Mouse (Mus musculus): Measurements from ENCODE around the gene E330009J07Rik.

E330009J07Rik gene

GRCm38 (mm10) chr6:40436047-40436483 lies at the start of gene E330009J07Rik:
Gene E330009J07Rik, minus strand, starts transcription at chr6:40436135.
- DNase-seq (ENCODE audit: low spot score in 2 of 2) = peak; percentile 58 to 73

- no peak for DNase-seq (ENCODE audit: low spot score in 2 of 2)
Observed at GRCm38 (mm10) chr6:40482318-40482717, 46.4 kb upstream of the E330009J07Rik start.

- no peak for DNase-seq (ENCODE audit: low spot score in 2 of 2)
Observed at GRCm38 (mm10) chr6:40479705-40480104, 43.8 kb upstream of the E330009J07Rik start.

DNA sequence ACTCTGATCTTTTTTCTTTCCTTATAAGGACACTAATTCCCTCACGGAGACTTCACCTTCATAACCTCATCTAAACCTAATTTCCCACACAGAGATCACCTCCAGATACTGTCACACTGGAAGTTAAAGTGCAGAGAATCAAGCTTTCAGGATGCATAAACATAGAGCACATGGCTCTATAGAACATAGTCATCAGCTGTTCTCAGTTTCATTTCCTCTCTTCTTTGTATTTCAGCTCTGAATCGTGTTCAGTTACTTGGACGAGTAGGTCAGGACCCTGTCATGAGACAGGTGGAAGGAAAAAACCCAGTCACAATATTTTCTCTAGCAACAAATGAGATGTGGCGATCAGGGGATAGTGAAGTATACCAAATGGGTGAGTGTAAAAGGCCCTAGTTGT lies 40.2 kb upstream of the E330009J07Rik start:
- DNase-seq (ENCODE audit: low spot score in 2 of 2) = no peak

GRCm38 (mm10) chr6:40471720-40472010 lies 35.7 kb upstream of the E330009J07Rik start:
- DNase-seq (ENCODE audit: low spot score in 2 of 2) = no peak

DNA sequence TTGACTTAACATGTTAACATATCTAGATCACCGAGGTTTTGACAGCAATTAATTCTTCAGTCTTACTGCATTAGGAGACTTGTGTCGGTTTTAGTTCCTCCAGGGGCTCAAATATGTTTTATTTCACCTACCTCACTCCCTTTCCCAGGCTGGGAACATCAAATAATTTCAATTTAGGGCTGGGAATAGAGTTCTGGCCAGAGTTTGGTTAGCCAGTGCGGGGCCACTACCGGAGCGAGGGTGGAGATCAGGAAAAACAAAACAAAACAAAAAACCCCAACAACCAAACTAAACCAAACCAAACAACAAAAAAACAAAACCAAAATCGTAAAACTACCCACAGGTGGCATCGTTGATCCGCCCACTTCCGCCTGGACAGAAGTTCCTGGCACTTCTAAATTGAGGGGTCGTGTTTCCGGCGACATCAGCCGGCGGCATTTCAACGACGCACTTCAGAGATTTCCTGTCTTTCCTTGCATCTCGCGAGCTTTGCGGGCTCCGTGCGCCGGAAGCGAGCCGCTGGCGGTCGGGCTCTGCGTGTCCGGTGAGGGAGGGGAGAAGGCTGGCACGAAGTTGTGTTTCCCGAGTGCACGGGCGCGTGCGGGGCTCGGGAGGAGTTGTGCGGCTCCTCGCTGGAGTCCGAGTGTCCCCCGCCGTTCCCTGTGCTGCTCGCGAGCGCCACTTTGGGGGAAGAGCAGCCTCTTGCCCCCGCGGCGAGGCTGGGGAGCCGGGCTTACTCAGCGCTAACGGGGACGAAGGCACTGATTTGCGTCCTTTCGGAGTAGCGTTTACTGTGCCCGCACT lies 35.2 kb upstream of the E330009J07Rik start, which contains the start of gene Ssbp1:
TSS of gene Ssbp1 (plus strand) at position 437 of the 804 bp plus-strand sequence.
- peak; percentile 74 to 84 for DNase-seq (ENCODE audit: low spot score in 2 of 2)

- no peak for DNase-seq (ENCODE audit: low spot score in 2 of 2)
Observed at GRCm38 (mm10) chr6:40465710-40466109, 29.8 kb upstream of the E330009J07Rik start.

DNA sequence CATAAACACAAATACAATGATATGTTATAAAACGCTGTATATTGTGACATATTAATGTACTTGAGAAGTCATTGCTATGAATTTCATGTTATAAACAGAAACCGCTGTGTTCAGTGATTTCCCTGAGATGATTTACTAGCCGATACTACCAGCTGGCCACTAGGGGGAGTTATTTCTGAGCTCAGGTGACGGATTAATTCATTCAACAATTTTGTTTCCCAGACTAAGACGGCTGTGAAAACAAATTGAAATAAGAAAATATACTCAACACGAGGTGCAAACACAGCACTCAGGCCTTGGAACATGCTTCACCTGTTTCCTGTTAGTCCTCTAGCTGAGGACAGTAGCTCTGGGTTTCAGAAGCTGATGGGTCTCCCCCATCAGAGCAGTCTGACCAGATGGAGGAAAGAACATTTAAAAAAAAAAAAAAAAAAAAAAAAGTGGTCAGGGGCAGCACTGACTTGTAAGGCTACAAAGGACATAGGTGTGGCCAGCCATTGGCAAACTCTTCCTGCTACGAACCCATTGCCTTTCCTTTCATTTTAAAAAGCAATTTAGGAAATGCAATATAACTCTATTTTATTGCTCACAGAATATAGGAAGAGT lies 18.6 kb upstream of the E330009J07Rik start:
- DNase-seq (ENCODE audit: low spot score in 2 of 2) = no peak

DNA sequence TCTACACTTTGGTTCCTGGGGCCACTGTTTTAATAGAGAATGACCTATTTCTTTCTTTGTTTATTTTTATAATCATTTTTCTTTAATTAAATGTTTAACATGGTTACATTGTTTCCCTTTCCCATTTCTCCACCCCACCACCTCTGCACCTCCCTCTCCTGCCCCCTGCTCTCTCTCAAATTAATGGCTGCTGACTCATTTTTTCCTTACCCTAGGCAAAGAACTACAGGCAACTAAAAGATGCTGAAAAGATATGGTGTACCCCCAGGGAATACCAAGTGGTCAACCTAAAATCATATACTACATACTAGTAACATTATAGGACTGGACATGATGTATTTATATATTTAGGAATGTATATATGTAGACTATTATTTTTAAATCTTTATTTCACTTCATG lies 12.7 kb upstream of the E330009J07Rik start:
- DNase-seq (ENCODE audit: low spot score in 2 of 2) = no peak

- no peak for DNase-seq (ENCODE audit: low spot score in 2 of 2)
Observed at GRCm38 (mm10) chr6:40443281-40443928, 7.5 kb upstream of the E330009J07Rik start.

GRCm38 (mm10) chr6:40441755-40442154 lies 5.8 kb upstream of the E330009J07Rik start:
- DNase-seq (ENCODE audit: low spot score in 2 of 2) = no peak

GRCm38 (mm10) chr6:40441276-40441675 lies 5.3 kb upstream of the E330009J07Rik start:
- DNase-seq (ENCODE audit: low spot score in 2 of 2) = no peak

- no peak for DNase-seq (ENCODE audit: low spot score in 2 of 2)
Observed at GRCm38 (mm10) chr6:40439731-40440130, 3.8 kb upstream of the E330009J07Rik start.

DNA sequence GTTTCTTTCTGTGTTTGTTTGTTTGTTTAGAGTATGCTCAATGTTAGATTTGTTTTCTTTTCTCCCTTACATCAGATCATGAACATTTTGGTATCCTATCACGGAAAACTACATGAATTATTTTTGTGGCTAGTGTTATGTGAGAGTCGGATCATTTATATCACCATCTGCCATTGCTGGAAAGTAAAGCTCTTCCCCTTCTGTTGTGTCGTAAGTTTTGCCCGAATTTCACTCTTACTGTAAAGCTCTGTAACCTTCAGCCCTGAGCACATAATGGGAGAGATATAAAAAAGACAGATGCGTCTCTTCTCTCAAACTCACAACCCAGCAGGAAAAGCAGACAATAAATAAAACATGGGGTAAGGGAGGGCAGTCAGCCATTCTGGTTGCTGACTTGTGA lies 3.0 kb upstream of the E330009J07Rik start, which contains the start of gene Wee2:
TSS of gene Wee2 (plus strand) at position 153 of the 400 bp plus-strand sequence.
- no peak for DNase-seq (ENCODE audit: low spot score in 2 of 2)

DNA sequence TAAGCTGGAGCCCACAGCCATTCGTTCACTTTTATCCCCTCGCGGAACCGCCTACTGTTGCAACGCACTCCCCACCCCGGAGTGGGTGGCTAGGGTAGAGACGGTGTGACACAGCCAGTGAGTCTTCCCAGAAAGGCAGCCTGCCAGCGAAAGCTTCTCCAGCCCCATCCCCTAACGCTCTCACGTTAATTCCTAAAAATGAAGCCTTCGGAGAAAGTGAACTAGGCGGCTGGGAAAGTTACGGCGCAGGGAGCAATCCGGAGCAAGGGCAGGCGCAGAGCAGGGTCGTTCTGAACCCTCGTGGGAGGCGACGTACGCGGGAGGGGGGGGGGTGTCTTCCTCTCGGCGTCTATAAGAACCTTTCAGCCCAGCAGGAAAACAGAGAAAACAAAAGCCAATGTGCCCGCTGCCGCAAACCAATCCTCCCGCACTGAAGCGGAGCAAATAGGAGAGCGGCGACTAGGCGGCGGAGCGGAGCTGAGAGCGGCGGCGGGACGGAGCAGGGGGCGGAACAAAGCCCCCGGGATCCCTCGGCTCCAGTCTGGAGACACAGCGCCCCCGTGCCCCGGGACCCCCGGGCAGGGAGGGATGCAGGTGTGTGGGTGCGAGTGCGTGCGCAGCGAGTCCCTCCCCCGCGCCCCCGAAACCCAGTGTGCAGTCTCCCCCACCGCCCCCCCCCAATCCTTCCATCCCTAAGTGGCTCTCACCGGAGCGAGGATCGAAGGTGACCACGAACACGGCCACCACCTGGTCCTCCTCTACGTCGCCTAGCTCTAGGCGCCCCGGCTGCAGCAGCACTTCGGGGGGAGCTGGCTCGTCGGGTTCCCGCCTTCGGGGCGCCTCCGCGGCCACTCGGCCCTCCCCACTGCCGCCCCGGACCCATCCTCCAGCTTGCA lies 536 bp downstream of the E330009J07Rik start:
- DNase-seq (ENCODE audit: low spot score in 2 of 2) = no peak

DNA sequence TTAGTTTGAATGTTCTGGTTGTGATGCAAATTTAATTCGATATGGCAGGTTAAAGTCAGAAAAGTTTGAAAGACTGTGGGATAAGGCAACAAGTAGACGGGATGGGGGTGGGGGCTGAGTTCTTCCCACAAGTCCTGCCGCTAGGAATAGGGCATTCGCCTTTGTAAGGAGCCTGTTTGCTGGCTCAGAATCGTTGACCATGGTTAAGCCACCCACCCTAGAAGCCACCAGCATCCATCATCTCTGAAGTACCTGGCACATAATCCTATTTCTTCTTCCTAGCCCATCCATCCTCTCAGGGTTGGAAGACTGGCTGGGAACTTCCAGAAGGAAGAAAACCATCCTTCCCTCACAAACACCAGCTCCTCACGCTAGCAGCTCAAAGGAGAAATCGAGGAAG lies 1.2 kb downstream of the E330009J07Rik start:
- no peak for DNase-seq (ENCODE audit: low spot score in 2 of 2)

DNA sequence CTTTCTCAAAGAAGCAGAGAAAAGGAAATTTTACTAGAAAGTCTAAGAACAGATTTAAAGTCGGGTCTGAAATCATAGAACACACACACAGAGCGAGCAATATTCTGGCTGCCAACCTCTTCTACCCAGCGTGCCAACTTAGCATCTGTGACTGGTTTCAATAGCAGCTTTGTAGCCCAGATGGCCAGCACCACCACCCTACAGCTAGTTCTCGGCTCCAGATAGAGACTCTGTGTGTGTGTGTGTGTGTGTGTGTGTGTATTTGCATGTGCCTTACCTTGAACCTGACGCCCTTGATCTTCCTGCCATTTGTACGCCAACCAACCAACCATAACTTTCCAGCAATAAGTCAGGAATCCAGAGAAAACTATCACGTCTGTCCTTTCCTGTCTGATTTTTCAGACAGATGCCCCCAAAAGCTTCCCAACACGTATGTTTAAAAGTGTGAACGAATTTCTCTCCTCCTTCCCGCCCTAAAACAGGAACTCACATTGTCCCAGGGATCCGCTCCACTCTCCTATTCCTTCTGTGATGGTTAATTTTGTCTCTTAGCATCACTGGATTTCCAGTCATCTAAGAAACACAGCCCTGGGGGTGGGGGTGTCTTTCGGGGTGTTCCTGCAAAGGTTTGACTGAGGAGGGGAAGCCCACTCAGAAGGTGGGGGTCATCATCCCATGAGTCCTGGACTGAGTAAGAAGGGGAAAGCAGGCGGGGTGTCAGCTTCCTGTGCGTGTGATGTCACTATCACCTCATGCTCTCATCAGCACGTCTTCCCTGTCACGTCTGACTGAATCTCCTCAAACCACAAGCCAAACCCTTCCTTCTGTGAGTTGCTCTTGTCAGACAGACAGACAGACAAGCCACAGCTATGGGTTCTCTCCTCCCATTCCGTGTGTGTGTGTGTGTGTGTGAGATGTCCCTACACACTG lies 3.3 kb downstream of the E330009J07Rik start:
- DNase-seq (ENCODE audit: low spot score in 2 of 2) = no peak

DNA sequence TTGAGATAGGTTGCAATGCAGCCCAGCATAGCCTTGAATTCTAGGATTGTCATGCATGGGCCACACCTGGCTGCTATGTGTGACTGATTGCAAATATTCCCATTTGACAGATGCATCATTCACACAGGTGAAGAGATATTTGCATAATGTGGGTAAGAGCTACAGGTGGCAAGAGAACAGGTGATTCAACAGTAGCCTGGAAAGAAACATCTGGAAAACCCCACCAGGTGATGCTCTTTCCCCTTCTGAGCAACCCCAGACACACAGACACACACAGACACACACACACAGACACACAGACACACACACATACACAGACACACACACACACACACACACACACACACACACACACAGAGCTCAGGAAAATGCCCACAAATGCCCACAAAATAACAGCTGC lies 4.1 kb downstream of the E330009J07Rik start:
- DNase-seq (ENCODE audit: low spot score in 2 of 2) = no peak

DNA sequence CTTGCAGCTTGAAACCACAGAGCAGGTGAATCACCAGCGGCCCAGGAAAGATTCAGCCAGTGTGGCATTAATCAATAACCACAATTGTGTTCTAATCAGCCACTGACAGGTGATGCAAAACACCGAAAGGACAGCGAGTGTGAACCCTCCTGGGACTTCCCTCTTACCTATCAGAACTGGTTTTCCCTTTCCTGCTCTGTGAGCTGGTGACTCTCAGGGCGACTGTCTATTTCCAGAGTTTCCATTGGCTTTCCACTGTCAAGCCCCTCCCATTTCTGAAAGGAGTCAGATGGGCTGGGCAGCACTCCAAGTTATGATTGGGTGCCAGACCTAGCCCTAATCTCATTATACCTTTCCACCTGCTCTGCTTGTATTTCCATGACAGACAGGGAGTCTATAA lies 4.6 kb downstream of the E330009J07Rik start:
- no peak for DNase-seq (ENCODE audit: low spot score in 2 of 2)

- DNase-seq (ENCODE audit: low spot score in 2 of 2) = no peak
Observed at GRCm38 (mm10) chr6:40430878-40431277, 5.1 kb downstream of the E330009J07Rik start.

GRCm38 (mm10) chr6:40430251-40430650 lies 5.7 kb downstream of the E330009J07Rik start:
- DNase-seq (ENCODE audit: low spot score in 2 of 2) = no peak

Data from spleen, postnatal 14 days (tissue).